Mouse (Mus musculus) hindbrain, embryonic 11.5 days (tissue): ENCODE measurements around the gene Fos. TPM values are rescaled to one million over a fixed set of nuclear protein-coding genes. Genes with fewer than 3 reads are reported as not detected.

Source experiments
- ATAC-seq: fragments of 200-750 bp; cut with Nextera tagmentation; 2 replicates; pipeline ENCODE4 v1.8.0; 2017; ENCODE audit warnings: mild to moderate bottlenecking, moderate TSS enrichment, moderate library complexity; ENCODE audit not compliant: low FRiP score
- DNase-seq: peaks from one replicate; pipeline ENCODE4 v3.0.0-alpha.2; 2015; ENCODE audit warnings: low spot score
- H3K27ac ChIP-seq: fragments of 300-500 bp; sonication (generic); 2 replicates; pipeline ENCODE4 v1.5.1; 2014; ENCODE audit warnings: mild to moderate bottlenecking, low read depth, low read length
- H3K27me3 ChIP-seq: fragments of 300-500 bp; sonication (generic); 2 replicates; pipeline ENCODE4 v1.6.1; 2014; ENCODE audit warnings: mild to moderate bottlenecking, low read length, moderate library complexity, mixed read lengths; ENCODE audit not compliant: control insufficient read depth, insufficient read depth
- H3K36me3 ChIP-seq: fragments of 300-500 bp; sonication (generic); 2 replicates; pipeline ENCODE4 v1.6.1; 2014; ENCODE audit warnings: mild to moderate bottlenecking, low read length, moderate library complexity, mixed read lengths; ENCODE audit not compliant: control insufficient read depth, insufficient read depth
- H3K4me1 ChIP-seq: fragments of 300-500 bp; sonication (generic); replicated peaks from 2 replicates; pipeline ENCODE4 v1.6.1; 2014; ENCODE audit warnings: low read length, mixed read lengths; ENCODE audit not compliant: control insufficient read depth, insufficient read depth
- H3K4me2 ChIP-seq: fragments of 300-500 bp; sonication (generic); replicated peaks from 2 replicates; pipeline ENCODE4 v1.6.1; 2014; ENCODE audit warnings: mild to moderate bottlenecking, low read depth, low read length
- H3K4me3 ChIP-seq: fragments of 300-500 bp; sonication (generic); 2 replicates; pipeline ENCODE4 v1.5.1; 2014; ENCODE audit warnings: low read depth, low read length
- H3K9ac ChIP-seq: fragments of 300-500 bp; sonication (generic); 2 replicates; pipeline ENCODE4 v1.6.1; 2014; ENCODE audit warnings: low read depth, low read length
- H3K9me3 ChIP-seq: fragments of 300-500 bp; sonication (generic); 2 replicates; pipeline ENCODE4 v1.6.1; 2016; ENCODE audit warnings: low read length; ENCODE audit not compliant: control insufficient read depth
- WGBS: fragments of 180-500 bp; shearing (Covaris S2); extraction: QIAGEN DNeasy Blood & Tissue Kit; methylation state at CpG from one replicate; pipeline ENCODE4 v1.1.7; 2014; 5-methylcytosine and 5-hydroxymethylcytosine counted together
- polyA plus RNA-seq: library from polyadenylated mRNA; unstranded; fragments of >200 nt; fragmentation: Nextera tagmentation; extraction: Ambion mirVana; gene quantifications from 2 replicates; pipeline ENCODE4 v1.2.1, GENCODE M21; 2014

Gene Fos
- polyA plus RNA-seq, 1 experiment from 2014 or later, result 1.4 TPM

- H3K4me3 ChIP-seq, result no peak overlapping the region; the same call in 1 of the 2 replicates
- WGBS, result 1% methylated on average over 12 of the region's 12 CpGs
- no peak overlapping the region for H3K9ac ChIP-seq
Measured at GRCm38 (mm10) chr12:85487545-85488141, 14.0 kb downstream of the Fos start.

GRCm38 (mm10) chr12:85489232-85489886 lies 15.7 kb downstream of the Fos start:
- DNase-seq (no peak), ATAC-seq (no peak)
- Histone ChIP-seq H3K4me1 (0 out of 2 replicates have a peak, but pooled peaks cover 5% of the 10 kb centered on the region), H3K4me3 (no peak overlapping the region), H3K4me2 (no peak overlapping the region), H3K27ac (no peak overlapping the region), H3K27me3 (peaks cover 3% of the 10 kb centered on the region; the same call in 1 of the 2 replicates), H3K9ac (no peak overlapping the region), H3K36me3 (no peaks in the 10 kb centered on the region), H3K9me3 (no peaks in the 10 kb centered on the region)
- 87% methylated on average over 7 of the region's 7 CpGs for WGBS

More at GRCm38 (mm10) chr12:85487545-85488141, 14.0 kb downstream of the Fos start:
- DNase-seq (peak; percentile 82), ATAC-seq (no peak)
- Histone ChIP-seq H3K4me2 (peak overlapping the region; percentile 62), H3K9me3 (no peaks in the 10 kb centered on the region), H3K4me1 (0 out of 2 replicates have a peak, but pooled peaks cover 5% of the 10 kb centered on the region), H3K27me3 (peaks cover 3% of the 10 kb centered on the region; the same call in 1 of the 2 replicates), H3K36me3 (no peaks in the 10 kb centered on the region), H3K27ac (no peak overlapping the region)

- Histone ChIP-seq H3K27me3 (peaks cover 3% of the 10 kb centered on the region; the same call in 1 of the 2 replicates), H3K9ac (no peak overlapping the region), H3K4me2 (no peak overlapping the region), H3K27ac (no peak overlapping the region), H3K36me3 (no peaks in the 10 kb centered on the region), H3K9me3 (no peaks in the 10 kb centered on the region), H3K4me1 (0 out of 2 replicates have a peak, but pooled peaks cover 5% of the 10 kb centered on the region), H3K4me3 (no peak overlapping the region)
- DNase-seq, result no peak
- no peak for ATAC-seq
- 63% methylated on average over 10 of the region's 10 CpGs for WGBS
Measured at GRCm38 (mm10) chr12:85490096-85490820, 16.6 kb downstream of the Fos start.

GRCm38 (mm10) chr12:85490991-85491390 lies 17.3 kb downstream of the Fos start:
- Histone ChIP-seq H3K9me3 (no peaks in the 10 kb centered on the region), H3K4me2 (no peak overlapping the region), H3K9ac (no peak overlapping the region), H3K27me3 (peaks cover 3% of the 10 kb centered on the region; the same call in 1 of the 2 replicates), H3K4me3 (no peak overlapping the region), H3K36me3 (no peaks in the 10 kb centered on the region), H3K4me1 (0 out of 2 replicates have a peak, but pooled peaks cover 5% of the 10 kb centered on the region), H3K27ac (no peak overlapping the region)
- 76% methylated on average over 1 of the region's 1 CpGs for WGBS
- no peak for DNase-seq
- ATAC-seq, result no peak

- ATAC-seq (peak; percentile 65; the same call in 1 of the 2 replicates), DNase-seq (peak; percentile 89)
- H3K4me2 ChIP-seq, result peak overlapping the region; percentile 7; the same call in 1 of the 2 replicates
- H3K27ac ChIP-seq, result no peak overlapping the region
- 23% methylated on average over 16 of the region's 16 CpGs for WGBS
- H3K27me3 ChIP-seq, result peaks cover 2% of the 10 kb centered on the region; the same call in 1 of the 2 replicates
- 0 out of 2 replicates have a peak, but pooled peaks cover 5% of the 10 kb centered on the region for H3K4me1 ChIP-seq
- no peak overlapping the region for H3K4me3 ChIP-seq
- no peaks in the 10 kb centered on the region for H3K9me3 ChIP-seq
- H3K36me3 ChIP-seq, result no peaks in the 10 kb centered on the region
- H3K9ac ChIP-seq, result no peak overlapping the region
Measured at GRCm38 (mm10) chr12:85492084-85492645, 18.5 kb downstream of the Fos start.

GRCm38 (mm10) chr12:85496336-85496735 lies 22.6 kb downstream of the Fos start:
- WGBS, result 82% methylated on average over 7 of the region's 7 CpGs
- H3K4me3 ChIP-seq, result no peak overlapping the region
- no peak overlapping the region for H3K9ac ChIP-seq
- no peak overlapping the region for H3K27ac ChIP-seq
- H3K9me3 ChIP-seq, result no peaks in the 10 kb centered on the region
- no peaks in the 10 kb centered on the region for H3K36me3 ChIP-seq
- H3K4me2 ChIP-seq, result no peak overlapping the region
- no peaks in the 10 kb centered on the region for H3K27me3 ChIP-seq
- 0 out of 2 replicates have a peak, but pooled peaks cover 3% of the 10 kb centered on the region for H3K4me1 ChIP-seq
- ATAC-seq (no peak), DNase-seq (no peak)

- WGBS, result 25% methylated on average over 7 of the region's 7 CpGs
- Histone ChIP-seq H3K27me3 (no peaks in the 10 kb centered on the region), H3K4me3 (no peak overlapping the region), H3K27ac (no peak overlapping the region), H3K4me1 (0 out of 2 replicates have a peak, but pooled peaks cover 3% of the 10 kb centered on the region), H3K9me3 (no peaks in the 10 kb centered on the region), H3K36me3 (no peaks in the 10 kb centered on the region), H3K4me2 (no peak overlapping the region), H3K9ac (no peak overlapping the region)
- ATAC-seq (no peak), DNase-seq (peak; percentile 87)
Measured at GRCm38 (mm10) chr12:85496755-85497154, 23.1 kb downstream of the Fos start.

GRCm38 (mm10) chr12:85497310-85498135 lies 23.8 kb downstream of the Fos start:
- Histone ChIP-seq H3K4me3 (no peak overlapping the region), H3K36me3 (no peaks in the 10 kb centered on the region), H3K9ac (no peak overlapping the region), H3K27ac (no peak overlapping the region), H3K9me3 (no peaks in the 10 kb centered on the region), H3K4me2 (no peak overlapping the region), H3K27me3 (no peaks in the 10 kb centered on the region), H3K4me1 (no peaks in the 10 kb centered on the region)
- ATAC-seq (peak; percentile 64), DNase-seq (peak; percentile 34)
- WGBS, result 59% methylated on average over 11 of the region's 11 CpGs
